Mouse (Mus musculus) embryonic facial prominence, embryonic 10.5 days (tissue): ENCODE results near the gene Ube2c. TPM values are rescaled to one million over a fixed set of nuclear protein-coding genes. Genes with fewer than 3 reads are reported as not detected.

Source experiments
- DNase-seq: peaks from one replicate; pipeline ENCODE4 v3.0.0-alpha.2; 2017; ENCODE audit warnings: low spot score
- H3K27ac ChIP-seq: fragments of 300-500 bp; sonication (generic); replicated peaks from 2 replicates; pipeline ENCODE4 v1.5.1; 2016; ENCODE audit warnings: mild to moderate bottlenecking
- H3K27me3 ChIP-seq: fragments of 300-500 bp; sonication (generic); replicated peaks from 2 replicates; pipeline ENCODE4 v1.6.1; 2016; ENCODE audit warnings: low read depth, mild to moderate bottlenecking; ENCODE audit not compliant: poor library complexity, severe bottlenecking
- H3K36me3 ChIP-seq: fragments of 300-500 bp; sonication (generic); replicated peaks from 2 replicates; pipeline ENCODE4 v1.6.1; 2016; ENCODE audit warnings: mild to moderate bottlenecking, moderate library complexity
- H3K4me1 ChIP-seq: fragments of 300-500 bp; sonication (generic); 2 replicates; pipeline ENCODE4 v1.6.1; 2016
- H3K4me3 ChIP-seq: fragments of 300-500 bp; sonication (generic); 2 replicates; pipeline ENCODE4 v1.5.1; 2016; ENCODE audit warnings: mild to moderate bottlenecking, moderate library complexity
- H3K9me3 ChIP-seq: fragments of 300-500 bp; sonication (generic); 2 replicates; pipeline ENCODE4 v1.6.1; 2016; ENCODE audit warnings: mild to moderate bottlenecking
- WGBS: fragments of 180-500 bp; shearing (Covaris S2); methylation state at CpG from one replicate; pipeline ENCODE4 v1.1.7; 2016; 5-methylcytosine and 5-hydroxymethylcytosine counted together
- polyA plus RNA-seq: library from polyadenylated mRNA; unstranded; fragments of >200 nt; fragmentation: Nextera tagmentation; extraction: Ambion mirVana; gene quantifications from 2 replicates; pipeline ENCODE4 v1.2.1, GENCODE M21; 2016

The Ube2c gene
- polyA plus RNA-seq, 1 experiment from 2014 or later, result 571 TPM

- Histone ChIP-seq H3K9me3 (no peaks in the 10 kb centered on the region), H3K36me3 (peaks cover 12% of the 10 kb centered on the region; the same call in 1 of the 2 replicates), H3K27me3 (peaks cover 13% of the 10 kb centered on the region; the same call in 1 of the 2 replicates), H3K4me1 (peaks cover 36% of the 10 kb centered on the region), H3K4me3 (peak overlapping the region; percentile 79), H3K27ac (peak overlapping the region; percentile 87; the same call in 1 of the 2 replicates)
- 20% methylated on average over 7 of the region's 7 CpGs for WGBS
- no peak for DNase-seq
These were observed 15.2 kb downstream of the Ube2c start for GRCm38 (mm10) chr2:164784869-164785420.

DNA sequence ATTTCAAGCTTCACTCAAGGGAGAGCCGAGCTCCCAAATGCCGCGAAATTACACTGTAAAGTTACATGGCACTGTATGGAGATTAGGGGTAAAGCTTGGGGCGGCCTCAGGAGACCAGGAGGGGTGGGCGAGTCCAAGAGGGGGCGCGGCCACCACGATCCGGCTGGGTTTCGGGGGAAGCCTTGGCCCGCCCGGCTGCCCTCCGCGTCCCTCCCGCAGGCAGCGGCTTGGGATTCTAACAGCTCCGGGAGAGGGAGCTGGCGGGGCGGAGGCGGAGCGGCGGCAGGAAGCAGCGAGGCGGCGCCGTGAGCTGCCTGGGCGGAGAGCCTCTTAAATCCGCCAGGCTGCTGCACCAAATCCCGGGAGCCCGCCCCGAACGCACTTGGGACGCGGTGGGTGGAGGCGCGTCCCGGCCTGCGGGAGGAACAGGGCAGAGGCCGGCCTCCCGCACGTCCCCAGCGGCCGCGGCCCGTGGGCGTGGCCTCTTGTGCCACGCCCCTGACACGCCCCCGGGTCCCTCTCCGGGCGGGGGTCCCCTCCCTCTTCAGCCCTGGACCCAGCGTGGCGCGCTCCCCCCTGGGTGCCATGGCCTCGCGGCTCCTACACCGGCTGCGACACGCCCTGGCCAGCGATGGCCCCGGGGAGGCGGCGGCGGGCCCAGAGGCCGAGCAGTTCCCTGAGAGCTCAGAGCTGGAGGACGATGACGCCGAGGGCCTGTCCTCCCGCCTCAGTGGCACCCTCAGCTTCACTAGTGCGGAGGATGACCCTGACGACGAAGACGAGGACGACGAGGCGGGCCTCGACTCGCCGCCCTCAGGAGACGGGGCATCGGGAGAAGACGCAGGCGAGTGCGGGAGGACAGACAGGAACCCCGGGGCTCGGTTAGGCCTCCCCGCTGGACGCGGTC is 16.0 kb downstream of the Ube2c start, which contains the start of gene Snx21:
Gene Snx21, plus strand, starts transcription at position 343 of the 907 bp plus-strand sequence.
- DNase-seq, result peak; percentile 92
- peaks cover 13% of the 10 kb centered on the region; the same call in 1 of the 2 replicates for H3K27me3 ChIP-seq
- under 1% methylated on average over 89 of the region's 89 CpGs for WGBS
- H3K9me3 ChIP-seq, result no peaks in the 10 kb centered on the region
- H3K27ac ChIP-seq, result peak within 1 kb of the TSS; percentile 87
- peak within 1 kb of the TSS; percentile 79 for H3K4me3 ChIP-seq
- H3K36me3 ChIP-seq, result peaks cover 18% of the 10 kb centered on the region; the same call in 1 of the 2 replicates
- H3K4me1 ChIP-seq, result peaks cover 36% of the 10 kb centered on the region

DNA sequence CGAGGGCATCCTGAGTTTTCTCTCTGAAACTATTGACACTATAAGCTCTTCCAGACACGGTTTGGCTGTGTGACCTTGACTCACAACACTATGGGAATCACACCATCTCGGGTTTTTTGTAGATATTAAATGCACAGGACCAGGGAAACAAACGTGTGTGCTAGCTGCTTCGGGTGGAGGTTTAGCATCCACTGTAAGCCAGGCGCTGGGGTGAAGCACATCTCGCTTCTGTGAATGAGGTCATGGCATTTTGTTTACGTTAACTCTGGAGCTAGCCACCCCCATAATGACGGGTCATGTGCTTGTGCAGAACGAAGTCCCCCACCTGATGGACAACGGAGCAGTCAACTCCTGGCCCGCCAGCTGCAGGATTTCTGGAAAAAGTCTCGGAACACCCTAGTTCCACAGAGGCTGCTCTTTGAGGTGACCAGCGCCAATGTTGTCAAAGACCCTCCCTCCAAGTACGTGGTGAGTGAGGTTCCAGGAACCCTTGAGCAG is 16.7 kb downstream of the Ube2c start:
- Histone ChIP-seq H3K4me3 (peak overlapping the region; percentile 79), H3K27ac (peak overlapping the region; percentile 87), H3K27me3 (peaks cover 13% of the 10 kb centered on the region; the same call in 1 of the 2 replicates), H3K36me3 (peaks cover 24% of the 10 kb centered on the region), H3K4me1 (peaks cover 36% of the 10 kb centered on the region), H3K9me3 (no peaks in the 10 kb centered on the region)
- WGBS, result 9% methylated on average over 15 of the region's 15 CpGs
- DNase-seq, result no peak

DNA sequence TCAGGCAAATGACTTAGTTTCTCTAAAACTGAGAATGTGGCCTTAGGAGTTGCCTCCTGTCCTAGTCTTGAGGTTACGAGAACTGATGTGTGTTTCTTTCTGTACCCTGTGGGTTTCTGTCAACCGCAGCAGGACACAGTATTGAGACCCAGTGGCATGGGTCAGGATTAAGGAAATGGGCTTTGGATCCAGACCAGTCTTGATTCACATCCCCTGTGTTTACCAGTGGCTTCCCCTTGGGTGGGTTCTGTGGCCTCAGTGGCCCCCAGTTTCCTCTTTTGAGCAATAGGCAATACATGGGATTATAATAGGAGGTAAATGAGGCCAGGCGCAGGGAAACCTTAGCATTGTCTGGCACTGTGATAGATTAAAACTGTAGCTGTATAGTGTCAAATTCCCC is 17.3 kb downstream of the Ube2c start:
- H3K9me3 ChIP-seq, result no peaks in the 10 kb centered on the region
- H3K27me3 ChIP-seq, result peaks cover 13% of the 10 kb centered on the region; the same call in 1 of the 2 replicates
- H3K4me3 ChIP-seq, result peak overlapping the region; percentile 23; the same call in 1 of the 2 replicates
- DNase-seq, result no peak
- H3K4me1 ChIP-seq, result peaks cover 36% of the 10 kb centered on the region
- WGBS, result 85% methylated on average over 3 of the region's 3 CpGs
- peaks cover 30% of the 10 kb centered on the region for H3K36me3 ChIP-seq
- H3K27ac ChIP-seq, result no peak overlapping the region

DNA sequence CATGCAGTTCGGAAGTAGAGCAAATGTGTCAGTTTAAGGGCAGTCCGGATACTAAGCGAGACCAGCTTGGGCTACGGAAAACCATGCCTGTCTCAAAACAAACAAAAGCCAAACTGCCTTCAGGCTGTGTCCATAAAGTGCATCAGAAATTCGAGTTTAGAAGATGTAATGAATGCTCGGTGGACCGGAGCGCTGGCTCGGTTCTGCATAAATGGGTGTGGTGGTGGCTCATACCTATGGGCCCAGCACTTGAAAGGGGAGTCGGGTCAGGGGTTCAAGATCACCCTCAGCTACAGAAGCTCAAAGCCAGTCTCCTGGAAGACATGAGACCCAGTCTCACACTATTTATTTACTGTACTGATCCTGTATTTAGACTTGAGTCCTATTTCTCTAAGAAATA is 18.1 kb downstream of the Ube2c start:
- Histone ChIP-seq H3K9me3 (no peaks in the 10 kb centered on the region), H3K27me3 (peaks cover 13% of the 10 kb centered on the region; the same call in 1 of the 2 replicates), H3K27ac (no peak overlapping the region), H3K4me1 (peaks cover 36% of the 10 kb centered on the region), H3K36me3 (peaks cover 38% of the 10 kb centered on the region), H3K4me3 (no peak overlapping the region)
- DNase-seq, result no peak
- WGBS, result 79% methylated on average over 10 of the region's 10 CpGs

DNA sequence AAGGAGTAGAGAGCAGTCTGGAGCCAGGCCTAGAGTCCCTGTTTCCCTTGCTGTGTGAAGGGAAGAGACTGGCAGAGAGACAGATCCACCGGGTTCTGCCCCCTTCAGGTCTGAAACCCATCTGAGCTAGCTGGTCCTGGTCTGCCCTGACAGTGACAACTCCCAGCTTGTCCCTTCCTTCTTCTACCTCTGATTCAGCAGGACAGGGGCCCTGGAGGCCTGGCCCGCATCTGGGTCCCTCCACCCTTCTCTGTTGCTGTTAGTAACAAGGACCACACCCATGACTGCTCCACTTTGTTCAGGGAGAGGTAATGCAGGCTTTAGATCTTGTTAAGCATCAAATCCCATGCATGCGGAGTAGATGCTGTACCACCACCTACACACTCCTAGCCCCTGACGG is 18.7 kb downstream of the Ube2c start:
- 0 out of 2 replicates have a peak overlapping the region, but pooled peaks have one; percentile 30 for H3K27ac ChIP-seq
- H3K4me3 ChIP-seq, result no peak overlapping the region
- DNase-seq, result no peak
- WGBS, result 74% methylated on average over 4 of the region's 4 CpGs
- H3K36me3 ChIP-seq, result peaks cover 44% of the 10 kb centered on the region
- H3K4me1 ChIP-seq, result peaks cover 36% of the 10 kb centered on the region
- no peaks in the 10 kb centered on the region for H3K9me3 ChIP-seq
- H3K27me3 ChIP-seq, result peaks cover 13% of the 10 kb centered on the region; the same call in 1 of the 2 replicates

GRCm38 (mm10) chr2:164790451-164790850 is 20.8 kb downstream of the Ube2c start:
- WGBS, result 81% methylated on average over 4 of the region's 4 CpGs
- peaks cover 57% of the 10 kb centered on the region for H3K36me3 ChIP-seq
- H3K27ac ChIP-seq, result no peak overlapping the region
- H3K9me3 ChIP-seq, result no peaks in the 10 kb centered on the region
- H3K4me3 ChIP-seq, result no peak overlapping the region
- H3K27me3 ChIP-seq, result peaks cover 9% of the 10 kb centered on the region; the same call in 1 of the 2 replicates
- no peak for DNase-seq
- peaks cover 28% of the 10 kb centered on the region for H3K4me1 ChIP-seq

GRCm38 (mm10) chr2:164791841-164792261 is 22.2 kb downstream of the Ube2c start:
- peaks cover 14% of the 10 kb centered on the region for H3K4me1 ChIP-seq
- no peak overlapping the region; the same call in 1 of the 2 replicates for H3K4me3 ChIP-seq
- 95% methylated on average over 18 of the region's 18 CpGs for WGBS
- H3K36me3 ChIP-seq, result peaks cover 71% of the 10 kb centered on the region
- peaks cover 4% of the 10 kb centered on the region; the same call in 1 of the 2 replicates for H3K27me3 ChIP-seq
- no peak for DNase-seq
- no peaks in the 10 kb centered on the region for H3K9me3 ChIP-seq
- H3K27ac ChIP-seq, result no peak overlapping the region

DNA sequence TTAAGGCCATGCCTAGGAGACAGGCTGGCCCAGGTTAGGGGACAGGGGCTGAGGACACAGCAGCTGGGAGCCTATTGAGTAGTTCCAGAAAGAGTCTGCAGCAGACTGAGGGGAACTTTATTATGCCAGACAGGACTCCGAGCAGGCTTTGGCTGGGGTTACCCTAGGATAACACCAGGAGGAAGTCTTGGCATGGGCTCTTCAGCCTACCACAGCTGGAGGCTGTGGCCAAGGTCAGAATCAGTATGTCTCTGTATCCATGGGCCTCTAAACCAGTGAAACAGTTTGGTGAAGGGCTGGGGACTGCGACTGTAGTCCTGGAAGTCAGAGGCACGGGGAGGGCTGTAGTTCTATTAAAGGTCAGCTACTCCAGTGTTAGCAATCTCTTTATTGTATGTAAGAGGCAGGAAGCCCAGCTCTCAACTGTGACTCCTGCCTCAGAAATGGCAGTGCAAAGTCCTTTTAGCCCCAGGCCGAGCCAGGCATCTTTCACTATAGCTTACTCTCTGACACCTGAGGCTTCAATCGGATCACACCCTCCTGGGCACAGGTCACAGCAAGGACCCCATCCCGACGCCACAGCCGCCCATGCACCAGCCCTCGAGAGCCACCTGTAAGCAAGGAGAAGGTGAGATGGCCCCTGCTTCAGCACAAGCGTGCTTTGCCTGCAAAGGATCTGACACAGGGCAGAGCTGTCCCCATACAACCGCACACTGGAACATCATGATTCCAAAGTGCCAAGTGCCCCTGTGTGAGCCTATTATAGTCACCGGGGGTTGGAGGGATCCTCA is 22.9 kb downstream of the Ube2c start:
- H3K4me1 ChIP-seq, result peaks cover 10% of the 10 kb centered on the region
- H3K27me3 ChIP-seq, result no peaks in the 10 kb centered on the region
- no peaks in the 10 kb centered on the region for H3K9me3 ChIP-seq
- H3K27ac ChIP-seq, result no peak overlapping the region
- WGBS, result 93% methylated on average over 12 of the region's 12 CpGs
- DNase-seq, result no peak
- peaks cover 77% of the 10 kb centered on the region for H3K36me3 ChIP-seq
- no peak overlapping the region for H3K4me3 ChIP-seq

- H3K27ac ChIP-seq, result no peak overlapping the region
- H3K4me1 ChIP-seq, result peaks cover 9% of the 10 kb centered on the region
- H3K9me3 ChIP-seq, result no peaks in the 10 kb centered on the region
- H3K27me3 ChIP-seq, result no peaks in the 10 kb centered on the region
- DNase-seq, result peak; percentile 71
- peaks cover 83% of the 10 kb centered on the region for H3K36me3 ChIP-seq
- H3K4me3 ChIP-seq, result no peak overlapping the region
- WGBS, result 78% methylated on average over 3 of the region's 3 CpGs
These were observed 23.5 kb downstream of the Ube2c start for GRCm38 (mm10) chr2:164793236-164793635.

GRCm38 (mm10) chr2:164793772-164794171 is 24.1 kb downstream of the Ube2c start:
- Histone ChIP-seq H3K9me3 (no peaks in the 10 kb centered on the region), H3K27ac (no peak overlapping the region), H3K36me3 (peaks cover 83% of the 10 kb centered on the region), H3K27me3 (no peaks in the 10 kb centered on the region), H3K4me3 (no peak overlapping the region), H3K4me1 (peaks cover 3% of the 10 kb centered on the region)
- no peak for DNase-seq
- WGBS, result 91% methylated on average over 2 of the region's 2 CpGs

GRCm38 (mm10) chr2:164794293-164794692 is 24.6 kb downstream of the Ube2c start:
- Histone ChIP-seq H3K27me3 (no peaks in the 10 kb centered on the region), H3K9me3 (no peaks in the 10 kb centered on the region), H3K27ac (no peak overlapping the region), H3K4me1 (no peaks in the 10 kb centered on the region), H3K4me3 (no peak overlapping the region), H3K36me3 (peaks cover 84% of the 10 kb centered on the region)
- DNase-seq, result peak; percentile 81
- 33% methylated on average over 5 of the region's 5 CpGs for WGBS
